Mouse (Mus musculus) limb, embryonic 10.5 days (tissue): ENCODE data around the gene Csnk2a1. TPM values are rescaled to one million over a fixed set of nuclear protein-coding genes. Genes with fewer than 3 reads are reported as not detected.
A peak's percentile ranks its signal among the peaks of the same experiment; 100 is the strongest.
"Not testable (repeated sequence)": the region's sequence is repeated elsewhere in the genome, so short reads cannot be mapped to it uniquely, and the experiment has no call there.

Experiments
- DNase-seq: peaks from one replicate; pipeline ENCODE4 v3.0.0-alpha.2; 2017; ENCODE audit warnings: low spot score
- H3K27ac ChIP-seq: fragments of 300-500 bp; sonication (generic); 2 replicates; pipeline ENCODE4 v1.5.1; 2016; ENCODE audit warnings: mild to moderate bottlenecking
- H3K27me3 ChIP-seq: fragments of 300-500 bp; sonication (generic); 2 replicates; pipeline ENCODE4 v1.6.1; 2016; ENCODE audit warnings: low read depth, mild to moderate bottlenecking; ENCODE audit not compliant: poor library complexity, severe bottlenecking
- H3K36me3 ChIP-seq: fragments of 300-500 bp; sonication (generic); 2 replicates; pipeline ENCODE4 v1.6.1; 2016; ENCODE audit warnings: mild to moderate bottlenecking, moderate library complexity
- H3K4me1 ChIP-seq: fragments of 300-500 bp; sonication (generic); 2 replicates; pipeline ENCODE4 v1.6.1; 2016
- H3K4me3 ChIP-seq: fragments of 300-500 bp; sonication (generic); 2 replicates; pipeline ENCODE4 v1.5.1; 2016; ENCODE audit warnings: mild to moderate bottlenecking, moderate library complexity
- H3K9me3 ChIP-seq: fragments of 300-500 bp; sonication (generic); replicated peaks from 2 replicates; pipeline ENCODE4 v1.6.1; 2016; ENCODE audit warnings: mild to moderate bottlenecking
- WGBS: fragments of 180-500 bp; shearing (Covaris S2); methylation state at CpG from one replicate; pipeline ENCODE4 v1.1.7; 2016; 5-methylcytosine and 5-hydroxymethylcytosine counted together
- polyA plus RNA-seq: library from polyadenylated mRNA; unstranded; fragments of >200 nt; fragmentation: Nextera tagmentation; extraction: Ambion mirVana; gene quantifications from 2 replicates; pipeline ENCODE4 v1.2.1, GENCODE M21; 2016

The Csnk2a1 gene
- polyA plus RNA-seq, 1 experiment from 2014 or later, result 77.6 TPM

GRCm38 (mm10) chr2:152196896-152197295 is 29.7 kb upstream of the Csnk2a1 start:
- no peak for DNase-seq
- H3K27ac ChIP-seq, result peak overlapping the region; percentile 59; the same call in 1 of the 2 replicates

GRCm38 (mm10) chr2:152197301-152197712 is 29.3 kb upstream of the Csnk2a1 start:
- Histone ChIP-seq H3K36me3 (no peaks in the 10 kb centered on the region), H3K9me3 (no peaks in the 10 kb centered on the region), H3K4me3 (no peak overlapping the region), H3K27me3 (no peaks in the 10 kb centered on the region), H3K27ac (peak overlapping the region; percentile 59; the same call in 1 of the 2 replicates), H3K4me1 (peaks cover 11% of the 10 kb centered on the region)
- peak; percentile 76 for DNase-seq
- 45% methylated on average over 10 of the region's 10 CpGs for WGBS

More at GRCm38 (mm10) chr2:152196896-152197295, 29.7 kb upstream of the Csnk2a1 start:
- H3K4me3 ChIP-seq, result no peak overlapping the region
- no peaks in the 10 kb centered on the region for H3K36me3 ChIP-seq
- 45% methylated on average over 3 of the region's 3 CpGs for WGBS
- no peaks in the 10 kb centered on the region for H3K27me3 ChIP-seq
- H3K9me3 ChIP-seq, result no peaks in the 10 kb centered on the region
- peaks cover 11% of the 10 kb centered on the region for H3K4me1 ChIP-seq

- H3K4me3 ChIP-seq, H3K9me3 ChIP-seq, DNase-seq, H3K27ac ChIP-seq, H3K4me1 ChIP-seq, H3K27me3 ChIP-seq, H3K36me3 ChIP-seq: not testable (repeated sequence)
- 95% methylated on average over 8 of the region's 9 CpGs for WGBS
These were observed 20.5 kb upstream of the Csnk2a1 start for GRCm38 (mm10) chr2:152206139-152206538.

- Histone ChIP-seq H3K4me1 (no peaks in the 10 kb centered on the region), H3K27ac (no peak overlapping the region), H3K27me3 (no peaks in the 10 kb centered on the region), H3K36me3 (no peaks in the 10 kb centered on the region), H3K9me3 (no peaks in the 10 kb centered on the region), H3K4me3 (no peak overlapping the region)
- no peak for DNase-seq
- WGBS, result 86% methylated on average over 3 of the region's 3 CpGs
These were observed 14.8 kb upstream of the Csnk2a1 start for GRCm38 (mm10) chr2:152211871-152212270.

- Histone ChIP-seq H3K4me3 (no peak overlapping the region), H3K27me3 (no peaks in the 10 kb centered on the region), H3K4me1 (no peaks in the 10 kb centered on the region), H3K27ac (no peak overlapping the region), H3K9me3 (no peaks in the 10 kb centered on the region), H3K36me3 (no peaks in the 10 kb centered on the region)
- no peak for DNase-seq
- WGBS, result 86% methylated on average over 1 of the region's 1 CpGs
These were observed 9.7 kb upstream of the Csnk2a1 start for GRCm38 (mm10) chr2:152216975-152217374.

GRCm38 (mm10) chr2:152223521-152224300 is 2.9 kb upstream of the Csnk2a1 start:
- no peaks in the 10 kb centered on the region for H3K9me3 ChIP-seq
- WGBS, result 75% methylated on average over 8 of the region's 8 CpGs
- peaks cover 21% of the 10 kb centered on the region for H3K4me1 ChIP-seq
- no peak overlapping the region for H3K27ac ChIP-seq
- peaks cover 3% of the 10 kb centered on the region for H3K36me3 ChIP-seq
- H3K4me3 ChIP-seq, result no peak overlapping the region
- H3K27me3 ChIP-seq, result no peaks in the 10 kb centered on the region
- no peak for DNase-seq

- H3K9me3 ChIP-seq, result no peaks in the 10 kb centered on the region
- H3K27me3 ChIP-seq, result no peaks in the 10 kb centered on the region
- peaks cover 24% of the 10 kb centered on the region for H3K4me1 ChIP-seq
- peak overlapping the region; percentile 93; the same call in 1 of the 2 replicates for H3K4me3 ChIP-seq
- H3K36me3 ChIP-seq, result peaks cover 18% of the 10 kb centered on the region
- DNase-seq, result no peak
- 75% methylated on average over 7 of the region's 7 CpGs for WGBS
- H3K27ac ChIP-seq, result 0 out of 2 replicates have a peak overlapping the region, but pooled peaks have one; percentile 98
These were observed 1.1 kb upstream of the Csnk2a1 start for GRCm38 (mm10) chr2:152225536-152225935.

- peak overlapping the region; percentile 93 for H3K4me3 ChIP-seq
- H3K4me1 ChIP-seq, result peaks cover 24% of the 10 kb centered on the region
- WGBS, result under 1% methylated on average over 38 of the region's 38 CpGs
- DNase-seq, result peak; percentile 82
- H3K36me3 ChIP-seq, result peaks cover 27% of the 10 kb centered on the region
- no peaks in the 10 kb centered on the region for H3K9me3 ChIP-seq
- H3K27me3 ChIP-seq, result no peaks in the 10 kb centered on the region
- peak overlapping the region; percentile 98 for H3K27ac ChIP-seq
These were observed 427 bp downstream of the Csnk2a1 start for GRCm38 (mm10) chr2:152227051-152227481.

GRCm38 (mm10) chr2:152230046-152230445 is 3.4 kb downstream of the Csnk2a1 start:
- Histone ChIP-seq H3K4me3 (no peak overlapping the region), H3K27ac (no peak overlapping the region), H3K36me3 (peaks cover 44% of the 10 kb centered on the region), H3K9me3 (no peaks in the 10 kb centered on the region), H3K4me1 (peaks cover 24% of the 10 kb centered on the region), H3K27me3 (no peaks in the 10 kb centered on the region)
- no peak for DNase-seq

GRCm38 (mm10) chr2:152237926-152238325 is 11.3 kb downstream of the Csnk2a1 start:
- H3K4me3 ChIP-seq, result no peak overlapping the region
- H3K9me3 ChIP-seq, result no peaks in the 10 kb centered on the region
- H3K27me3 ChIP-seq, result no peaks in the 10 kb centered on the region
- DNase-seq, result no peak
- 91% methylated on average over 1 of the region's 1 CpGs for WGBS
- H3K4me1 ChIP-seq, result no peaks in the 10 kb centered on the region
- no peak overlapping the region for H3K27ac ChIP-seq
- peaks cover 75% of the 10 kb centered on the region for H3K36me3 ChIP-seq

GRCm38 (mm10) chr2:152240580-152240979 is 13.9 kb downstream of the Csnk2a1 start:
- no peaks in the 10 kb centered on the region for H3K27me3 ChIP-seq
- H3K27ac ChIP-seq, result no peak overlapping the region
- peaks cover 74% of the 10 kb centered on the region for H3K36me3 ChIP-seq
- H3K9me3 ChIP-seq, result no peaks in the 10 kb centered on the region
- H3K4me1 ChIP-seq, result no peaks in the 10 kb centered on the region
- no peak for DNase-seq
- 53% methylated on average over 2 of the region's 2 CpGs for WGBS
- no peak overlapping the region for H3K4me3 ChIP-seq

GRCm38 (mm10) chr2:152247213-152247612 is 20.6 kb downstream of the Csnk2a1 start:
- WGBS, result 94% methylated on average over 1 of the region's 1 CpGs
- no peak overlapping the region for H3K27ac ChIP-seq
- H3K36me3 ChIP-seq, result peaks cover 43% of the 10 kb centered on the region
- no peak for DNase-seq
- no peaks in the 10 kb centered on the region for H3K9me3 ChIP-seq
- H3K4me3 ChIP-seq, result no peak overlapping the region
- no peaks in the 10 kb centered on the region for H3K27me3 ChIP-seq
- H3K4me1 ChIP-seq, result no peaks in the 10 kb centered on the region

GRCm38 (mm10) chr2:152250511-152250910 is 23.9 kb downstream of the Csnk2a1 start:
- no peak overlapping the region for H3K4me3 ChIP-seq
- no peaks in the 10 kb centered on the region for H3K27me3 ChIP-seq
- H3K36me3 ChIP-seq, result peaks cover 54% of the 10 kb centered on the region
- no peaks in the 10 kb centered on the region for H3K9me3 ChIP-seq
- DNase-seq, result no peak
- H3K4me1 ChIP-seq, result no peaks in the 10 kb centered on the region
- no peak overlapping the region for H3K27ac ChIP-seq
- WGBS, result 84% methylated on average over 4 of the region's 4 CpGs
